Mouse (Mus musculus) induced T-regulatory cell, adult 2 months (primary cell): Measurements from ENCODE around the gene Sars.

Source experiments
- DNase-seq: peaks from one replicate; pipeline ENCODE4 v3.0.0-alpha.2; 2012; ENCODE audit warnings: low read depth

Sars gene

GRCm38 (mm10) chr3:108424944-108425623, 19.9 kb downstream of the Sars start:
- no peak for DNase-seq

- peak; percentile 44 for DNase-seq
Observed at GRCm38 (mm10) chr3:108423844-108424801, 20.9 kb downstream of the Sars start.

GRCm38 (mm10) chr3:108423006-108423405, 22.0 kb downstream of the Sars start:
- no peak for DNase-seq

GRCm38 (mm10) chr3:108415831-108416223, 29.2 kb downstream of the Sars start:
- peak; percentile 80 for DNase-seq

- DNase-seq = no peak
Observed at GRCm38 (mm10) chr3:108414857-108415830, 29.9 kb downstream of the Sars start, which contains the start of gene Celsr2. Gene Celsr2 (minus strand): TSS chr3:108415552.

GRCm38 (mm10) chr3:108413634-108414360, 31.2 kb downstream of the Sars start:
- DNase-seq = no peak

GRCm38 (mm10) chr3:108411754-108412121, 33.3 kb downstream of the Sars start:
- DNase-seq = no peak

GRCm38 (mm10) chr3:108411026-108411753, 33.8 kb downstream of the Sars start:
- DNase-seq = no peak

GRCm38 (mm10) chr3:108410359-108410714, 34.7 kb downstream of the Sars start:
- no peak for DNase-seq

- no peak for DNase-seq
Observed at GRCm38 (mm10) chr3:108409656-108410358, 35.2 kb downstream of the Sars start.

GRCm38 (mm10) chr3:108408517-108409008, 36.4 kb downstream of the Sars start:
- no peak for DNase-seq

- no peak for DNase-seq
Observed at GRCm38 (mm10) chr3:108406306-108406885, 38.6 kb downstream of the Sars start.

- no peak for DNase-seq
Observed at GRCm38 (mm10) chr3:108405536-108406305, 39.3 kb downstream of the Sars start.

- DNase-seq = no peak
Observed at GRCm38 (mm10) chr3:108402528-108402920, 42.5 kb downstream of the Sars start.

GRCm38 (mm10) chr3:108401692-108402527, 43.1 kb downstream of the Sars start:
- peak; percentile 94 for DNase-seq

GRCm38 (mm10) chr3:108400442-108400841, 44.6 kb downstream of the Sars start:
- DNase-seq = no peak

- no peak for DNase-seq
Observed at GRCm38 (mm10) chr3:108398281-108398680, 46.7 kb downstream of the Sars start.

GRCm38 (mm10) chr3:108392793-108393192, 52.2 kb downstream of the Sars start:
- no peak for DNase-seq
